ENCODE assay signal across 8 mouse cellular contexts in genomic region chrX:111894321-111895050, GRCm38 (mm10). TPM values are rescaled to one million over a fixed set of nuclear protein-coding genes. Genes with fewer than 3 reads are reported as not detected.
DNase-seq lines count a peak whose midpoint lies in the region; ATAC-seq lines count a peak whose summit lies in the region.

No protein-coding gene starts in this region.

- 0 out of 2 replicates have a peak, but pooled peaks cover 8% of the 10 kb centered on the region for H3K4me1 ChIP-seq in limb, embryonic 10.5 days
- no peaks in the 10 kb centered on the region for H3K4me1 ChIP-seq in neural tube, embryonic 12.5 days

- DNase-seq in adrenal gland, postnatal 25 days: peak; percentile 1
- no peak for DNase-seq in adrenal gland, adult 18-20 months (ENCODE audit: low spot score in 2 of 2)
- DNase-seq in right cerebral cortex, postnatal 4 days: peak; percentile 4
- no peak for DNase-seq in right cerebral cortex, adult 18-20 months
- peak; percentile 37 for DNase-seq in limb, embryonic 10.5 days (ENCODE audit: low spot score)
- no peak for DNase-seq in cerebellum, adult 9-10 months
- no peak for DNase-seq in urinary bladder, postnatal 14 days (ENCODE audit: low spot score)

- no peaks in the 10 kb centered on the region for H3K9me3 ChIP-seq in limb, embryonic 10.5 days (replicated peaks)
- H3K9me3 ChIP-seq in neural tube, embryonic 12.5 days: no peaks in the 10 kb centered on the region

- peaks cover 26% of the 10 kb centered on the region for H3K27me3 ChIP-seq in limb, embryonic 10.5 days (ENCODE audit: low read depth, poor library complexity, severe bottlenecking)
- 0 out of 2 replicates have a peak, but pooled peaks cover 5% of the 10 kb centered on the region for H3K27me3 ChIP-seq in neural tube, embryonic 12.5 days (replicated peaks)

- peak overlapping the region; percentile 50 for H3K4me3 ChIP-seq in limb, embryonic 10.5 days
- peak overlapping the region; percentile 44 for H3K4me3 ChIP-seq in neural tube, embryonic 12.5 days

- peak overlapping the region; percentile 71 for H3K4me2 ChIP-seq in neural tube, embryonic 12.5 days (replicated peaks)

- peak overlapping the region; percentile 50; the same call in 1 of the 2 replicates for H3K27ac ChIP-seq in limb, embryonic 10.5 days
- no peak overlapping the region for H3K27ac ChIP-seq in neural tube, embryonic 12.5 days

- peak overlapping the region; percentile 29; the same call in 1 of the 2 replicates for H3K9ac ChIP-seq in neural tube, embryonic 12.5 days

- H3K36me3 ChIP-seq in limb, embryonic 10.5 days: no peaks in the 10 kb centered on the region
- H3K36me3 ChIP-seq in neural tube, embryonic 12.5 days: no peaks in the 10 kb centered on the region

- ATAC-seq in neural tube, embryonic 12.5 days (ENCODE audit: low FRiP score, low read depth): peak; percentile 73

- WGBS in limb, embryonic 10.5 days: 17% methylated on average over 61 of the region's 71 CpGs
- 14% methylated on average over 57 of the region's 71 CpGs for WGBS in neural tube, embryonic 12.5 days

RNA-seq across cellular contexts. Expression of gene Gm45194, which starts 3.3 kb away (rescaled TPM):
- 2.0 and 3.8 TPM in 2 replicates for total RNA-seq in adrenal gland, postnatal 25 days (2021)
- 1 to 10 TPM; 3.9 to 4.4 TPM for total RNA-seq in adrenal gland, adult 18-20 months (2021)
- polyA plus RNA-seq in limb, embryonic 10.5 days (2016; fragmentation: Nextera tagmentation; extraction: Ambion mirVana): 0.50 and 1.0 TPM in 2 replicates
- 2.2 and 2.6 TPM in 2 replicates for polyA plus RNA-seq in neural tube, embryonic 12.5 days (2016; fragmentation: Nextera tagmentation; extraction: Ambion mirVana)

Comparison
In these comparisons a context has a peak if more than half of its experiments do, and no peak if none do; other contexts are left out.
1. DNase-seq: peak in adrenal gland, postnatal 25 days (single experiment), right cerebral cortex, postnatal 4 days (single experiment) and limb, embryonic 10.5 days (single experiment); none in adrenal gland, adult 18-20 months (0 of 2), right cerebral cortex, adult 18-20 months (single experiment), cerebellum, adult 9-10 months (single experiment) and urinary bladder, postnatal 14 days (single experiment).